Mouse (Mus musculus) stomach, embryonic 16.5 days (tissue): ENCODE measurements around the gene Disp2. TPM values are rescaled to one million over a fixed set of nuclear protein-coding genes. Genes with fewer than 3 reads are reported as not detected.

Experiments
- ATAC-seq: fragments of 200-750 bp; cut with Nextera tagmentation; 2 replicates; pipeline ENCODE4 v1.8.0; 2017; ENCODE audit warnings: moderate number of reproducible peaks, moderate TSS enrichment; ENCODE audit not compliant: insufficient read depth, low FRiP score
- H3K27ac ChIP-seq: fragments of 300-500 bp; sonication (generic); 2 replicates; pipeline ENCODE4 v1.5.1; 2014; ENCODE audit warnings: low read length
- H3K27me3 ChIP-seq: fragments of 300-500 bp; sonication (generic); 2 replicates; pipeline ENCODE4 v1.6.1; 2014; ENCODE audit warnings: low read length, control low read depth, mixed read lengths; ENCODE audit not compliant: control insufficient read depth, insufficient read depth
- H3K36me3 ChIP-seq: fragments of 300-500 bp; sonication (generic); 2 replicates; pipeline ENCODE4 v1.6.1; 2014; ENCODE audit warnings: low read length; ENCODE audit not compliant: control insufficient read depth, insufficient read depth
- H3K4me1 ChIP-seq: fragments of 300-500 bp; sonication (generic); 2 replicates; pipeline ENCODE4 v1.6.1; 2014; ENCODE audit warnings: low read length, control low read depth, mixed read lengths; ENCODE audit not compliant: control insufficient read depth, insufficient read depth
- H3K4me2 ChIP-seq: fragments of 300-500 bp; sonication (generic); 2 replicates; pipeline ENCODE4 v1.6.1; 2014; ENCODE audit warnings: low read depth, low read length, mixed read lengths
- H3K4me3 ChIP-seq: fragments of 300-500 bp; sonication (generic); replicated peaks from 2 replicates; pipeline ENCODE4 v1.5.1; 2014; ENCODE audit warnings: mild to moderate bottlenecking, low read length
- H3K9ac ChIP-seq: fragments of 300-500 bp; sonication (generic); 2 replicates; pipeline ENCODE4 v1.6.1; 2014; ENCODE audit warnings: low read length
- H3K9me3 ChIP-seq: fragments of 300-500 bp; sonication (generic); replicated peaks from 2 replicates; pipeline ENCODE4 v1.6.1; 2016; ENCODE audit warnings: low read length, control low read depth; ENCODE audit not compliant: control insufficient read depth
- WGBS: fragments of 180-500 bp; shearing (Covaris S2); extraction: QIAGEN DNeasy Blood & Tissue Kit; methylation state at CpG from one replicate; pipeline ENCODE4 v1.1.7; 2014; 5-methylcytosine and 5-hydroxymethylcytosine counted together
- polyA plus RNA-seq: library from polyadenylated mRNA; unstranded; fragments of >200 nt; fragmentation: Nextera tagmentation; extraction: Ambion mirVana; gene quantifications from 2 replicates; pipeline ENCODE4 v1.2.1, GENCODE M21; 2015

Disp2 gene
- polyA plus RNA-seq, 1 experiment from 2014 or later: 2.5 TPM

DNA sequence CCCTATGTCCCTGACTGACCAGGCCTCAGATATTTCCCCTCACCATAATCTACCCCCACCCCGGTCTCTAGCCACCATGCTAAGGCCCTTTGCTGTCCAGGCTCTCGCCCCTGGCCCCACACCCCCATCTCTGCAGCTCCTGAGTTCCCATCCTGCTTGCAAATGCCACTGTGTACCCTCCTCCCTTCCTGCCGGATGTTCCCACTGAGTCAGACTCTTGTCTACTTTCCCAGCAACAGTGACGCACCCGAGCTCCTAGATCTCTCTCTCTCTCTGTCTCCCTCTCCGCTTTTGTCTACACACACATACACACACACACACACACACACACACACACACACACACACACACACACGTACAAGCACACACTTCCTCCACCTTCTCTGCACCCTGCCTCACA, 16.1 kb upstream of the Disp2 start:
- H3K4me2 ChIP-seq: no peak overlapping the region
- 57% methylated on average over 7 of the region's 7 CpGs for WGBS
- no peak overlapping the region for H3K4me3 ChIP-seq
- H3K9ac ChIP-seq: no peak overlapping the region; the same call in 1 of the 2 replicates
- H3K4me1 ChIP-seq: peaks cover 41% of the 10 kb centered on the region
- H3K27me3 ChIP-seq: no peaks in the 10 kb centered on the region
- no peak for ATAC-seq
- no peaks in the 10 kb centered on the region for H3K36me3 ChIP-seq
- no peaks in the 10 kb centered on the region for H3K9me3 ChIP-seq
- H3K27ac ChIP-seq: peak overlapping the region; percentile 98

- H3K4me1 ChIP-seq: peaks cover 40% of the 10 kb centered on the region
- H3K36me3 ChIP-seq: no peaks in the 10 kb centered on the region
- no peak for ATAC-seq
- H3K27ac ChIP-seq: no peak overlapping the region
- no peak overlapping the region for H3K4me2 ChIP-seq
- H3K4me3 ChIP-seq: no peak overlapping the region
- 27% methylated on average over 11 of the region's 11 CpGs for WGBS
- H3K9ac ChIP-seq: no peak overlapping the region
- no peaks in the 10 kb centered on the region for H3K9me3 ChIP-seq
- no peaks in the 10 kb centered on the region for H3K27me3 ChIP-seq
These were observed 15.3 kb upstream of the Disp2 start for GRCm38 (mm10) chr2:118764094-118764831.

- Histone ChIP-seq H3K4me1 (peaks cover 37% of the 10 kb centered on the region), H3K27me3 (no peaks in the 10 kb centered on the region), H3K36me3 (no peaks in the 10 kb centered on the region), H3K9ac (no peak overlapping the region), H3K4me2 (no peak overlapping the region), H3K9me3 (no peaks in the 10 kb centered on the region), H3K27ac (no peak overlapping the region), H3K4me3 (no peak overlapping the region)
- WGBS: 87% methylated on average over 5 of the region's 5 CpGs
- ATAC-seq: no peak
These were observed 14.6 kb upstream of the Disp2 start for GRCm38 (mm10) chr2:118764875-118765274.

DNA sequence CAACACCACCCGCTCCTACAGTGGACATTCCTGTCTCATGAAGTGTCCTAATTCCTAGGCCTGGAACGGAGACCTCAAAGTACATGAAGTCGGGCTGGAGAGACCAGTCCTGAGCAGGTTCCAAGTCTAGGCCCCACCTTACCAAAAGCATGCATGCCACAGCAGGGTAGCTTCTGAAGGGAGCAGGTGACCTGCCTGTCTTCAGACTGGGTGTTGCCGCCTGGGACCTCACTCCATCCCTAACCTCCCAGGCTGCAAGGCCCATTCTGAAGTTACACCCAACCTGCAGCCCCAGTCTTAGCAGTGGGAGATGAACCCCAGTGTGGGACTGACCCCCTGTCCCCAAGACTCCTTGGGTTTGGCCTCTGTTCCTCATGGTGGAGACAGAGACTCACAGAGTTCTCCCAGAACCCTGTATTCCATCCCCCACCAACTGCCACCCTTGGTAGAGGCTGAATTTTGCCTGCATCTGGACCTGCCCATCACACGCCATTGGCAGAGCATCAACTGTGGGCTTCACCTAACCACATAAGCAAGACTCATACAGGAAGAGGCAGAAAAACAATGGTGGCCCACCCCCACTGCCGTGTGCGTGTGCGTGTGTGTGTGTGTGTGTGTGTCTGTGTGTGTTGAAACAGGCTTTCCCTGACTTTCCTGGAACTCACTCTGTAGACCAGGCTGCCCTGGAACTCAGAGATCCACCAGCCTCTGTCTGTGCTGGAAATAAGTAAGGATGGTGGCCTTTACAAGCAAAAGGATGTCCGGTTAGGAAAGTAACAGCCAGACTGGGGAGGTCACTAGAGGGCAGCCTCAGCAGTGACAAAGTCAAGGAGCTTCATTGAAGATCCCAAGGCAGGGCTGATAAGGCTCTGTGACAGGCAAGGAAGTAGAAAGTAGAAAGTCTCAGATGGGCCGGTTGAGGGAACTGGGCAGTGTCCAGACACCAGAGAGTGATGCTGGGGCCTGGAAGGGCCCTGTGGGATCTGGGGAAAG, 13.2 kb upstream of the Disp2 start:
- H3K9me3 ChIP-seq: no peaks in the 10 kb centered on the region
- 73% methylated on average over 10 of the region's 10 CpGs for WGBS
- H3K4me1 ChIP-seq: peaks cover 31% of the 10 kb centered on the region
- no peak overlapping the region for H3K4me3 ChIP-seq
- H3K27ac ChIP-seq: no peak overlapping the region
- no peak overlapping the region for H3K4me2 ChIP-seq
- H3K27me3 ChIP-seq: no peaks in the 10 kb centered on the region
- no peak for ATAC-seq
- no peak overlapping the region for H3K9ac ChIP-seq
- no peaks in the 10 kb centered on the region for H3K36me3 ChIP-seq

DNA sequence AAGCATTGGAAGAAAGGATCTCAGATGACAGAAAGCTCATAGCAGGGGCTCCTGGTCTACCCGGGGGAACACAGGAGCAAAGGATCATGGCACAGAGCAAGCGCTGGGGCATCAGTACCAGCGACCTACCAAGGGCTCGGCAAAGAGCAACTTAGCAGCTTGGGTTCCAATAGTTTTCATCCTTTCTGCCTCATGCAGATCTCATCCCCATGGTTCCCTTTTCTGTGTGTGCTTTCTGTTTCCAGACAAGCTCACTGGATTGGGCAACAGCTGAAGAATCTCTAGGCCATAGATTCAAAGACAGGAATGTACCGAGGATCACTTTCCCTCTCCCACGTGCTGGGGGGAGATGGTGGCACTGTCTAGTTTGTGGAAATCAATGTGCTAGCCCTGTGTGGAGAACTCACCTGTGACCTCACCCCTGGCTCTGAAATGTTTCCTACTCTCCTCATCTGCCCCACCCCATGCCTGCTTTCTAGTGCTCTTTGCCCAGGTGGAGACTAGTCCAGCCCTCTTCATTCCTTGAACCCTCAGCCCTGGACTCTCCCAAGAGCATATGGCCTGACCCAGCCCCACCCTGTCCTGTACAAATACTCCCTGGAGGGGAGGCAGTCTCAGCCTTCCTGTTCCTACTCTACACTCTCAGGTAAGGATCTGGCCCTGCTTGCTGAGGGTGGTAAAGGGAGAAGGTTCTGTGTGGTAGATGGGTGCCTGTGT, 7.2 kb upstream of the Disp2 start, which contains the start of gene Phgr1:
Gene Phgr1, plus strand, starts transcription at position 612 of the 717 bp plus-strand sequence.
- H3K9ac ChIP-seq: peak within 1 kb of the TSS; percentile 13; the same call in 1 of the 2 replicates
- peaks cover 7% of the 10 kb centered on the region; the same call in 1 of the 2 replicates for H3K4me1 ChIP-seq
- H3K27me3 ChIP-seq: no peaks in the 10 kb centered on the region
- H3K27ac ChIP-seq: peak within 1 kb of the TSS; percentile 31; the same call in 1 of the 2 replicates
- no peaks in the 10 kb centered on the region for H3K9me3 ChIP-seq
- peak; percentile 85; the same call in 1 of the 2 replicates for ATAC-seq
- peak within 1 kb of the TSS; percentile 7; the same call in 1 of the 2 replicates for H3K4me3 ChIP-seq
- WGBS: 75% methylated on average over 6 of the region's 6 CpGs
- H3K4me2 ChIP-seq: peak within 1 kb of the TSS; percentile 0; the same call in 1 of the 2 replicates
- H3K36me3 ChIP-seq: no peaks in the 10 kb centered on the region

DNA sequence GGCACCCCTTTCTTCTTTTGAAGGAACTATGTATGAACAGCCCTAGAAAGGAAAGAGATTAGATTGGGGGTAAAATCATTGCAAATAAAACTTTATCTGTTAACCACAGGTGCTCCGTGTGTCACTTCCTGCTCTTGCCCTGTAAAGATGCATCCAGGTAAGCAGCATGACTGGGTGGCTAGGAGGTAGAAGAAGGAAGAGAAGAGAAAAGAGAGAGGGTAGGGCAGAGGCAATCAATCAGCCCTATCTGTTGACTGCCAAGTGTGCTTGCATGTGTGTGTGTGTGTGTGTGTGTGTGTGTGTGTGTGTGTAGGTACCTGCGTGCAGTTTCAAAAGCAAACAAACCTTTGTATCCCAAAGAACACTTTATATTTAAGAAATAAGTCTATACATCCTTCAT, 5.0 kb upstream of the Disp2 start:
- 54% methylated on average over 2 of the region's 2 CpGs for WGBS
- Histone ChIP-seq H3K4me3 (no peak overlapping the region), H3K4me2 (no peak overlapping the region), H3K27me3 (no peaks in the 10 kb centered on the region), H3K4me1 (peaks cover 7% of the 10 kb centered on the region; the same call in 1 of the 2 replicates), H3K9me3 (no peaks in the 10 kb centered on the region), H3K9ac (no peak overlapping the region), H3K27ac (no peak overlapping the region; the same call in 1 of the 2 replicates), H3K36me3 (no peaks in the 10 kb centered on the region)
- peak; percentile 25; the same call in 1 of the 2 replicates for ATAC-seq

- 43% methylated on average over 1 of the region's 1 CpGs for WGBS
- ATAC-seq: no peak
- H3K4me3 ChIP-seq: no peak overlapping the region
- H3K27ac ChIP-seq: no peak overlapping the region
- H3K9me3 ChIP-seq: no peaks in the 10 kb centered on the region
- H3K9ac ChIP-seq: no peak overlapping the region
- no peaks in the 10 kb centered on the region for H3K27me3 ChIP-seq
- no peak overlapping the region for H3K4me2 ChIP-seq
- no peaks in the 10 kb centered on the region for H3K36me3 ChIP-seq
- peaks cover 7% of the 10 kb centered on the region; the same call in 1 of the 2 replicates for H3K4me1 ChIP-seq
These were observed 4.1 kb upstream of the Disp2 start for GRCm38 (mm10) chr2:118775396-118775795.

DNA sequence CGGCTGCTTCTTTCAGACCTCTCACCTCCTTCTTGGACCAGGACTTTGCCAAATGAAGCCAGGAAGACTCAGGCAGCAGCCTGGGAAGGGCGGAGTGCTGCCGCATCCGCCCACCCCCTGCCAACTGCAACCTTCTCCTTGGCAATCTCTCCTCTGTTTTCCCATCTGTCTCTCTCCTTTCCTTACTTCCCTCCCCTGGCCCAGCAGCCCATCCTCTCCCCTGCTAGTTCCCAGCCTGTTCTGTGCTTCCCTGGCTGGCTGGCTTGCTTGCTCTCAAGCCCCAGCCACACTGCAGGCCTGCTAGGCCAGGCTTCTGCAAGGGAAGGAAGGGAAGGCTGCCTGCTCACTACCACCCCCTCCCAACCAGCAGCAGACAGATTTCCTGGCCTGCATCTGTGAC, 3.7 kb upstream of the Disp2 start:
- Histone ChIP-seq H3K4me1 (peaks cover 7% of the 10 kb centered on the region; the same call in 1 of the 2 replicates), H3K9me3 (no peaks in the 10 kb centered on the region), H3K27me3 (no peaks in the 10 kb centered on the region), H3K36me3 (no peaks in the 10 kb centered on the region), H3K27ac (no peak overlapping the region), H3K4me2 (no peak overlapping the region), H3K9ac (no peak overlapping the region), H3K4me3 (no peak overlapping the region)
- ATAC-seq: no peak
- 72% methylated on average over 3 of the region's 4 CpGs for WGBS
